In genomic region chr3:84814762-84815381, GRCm38 (mm10) we compare ENCODE assay signal across 8 mouse cellular contexts. TPM values are rescaled to one million over a fixed set of nuclear protein-coding genes. Genes with fewer than 3 reads are reported as not detected.
DNase-seq lines count a peak whose midpoint lies in the region.

Fbxw7 (plus strand) TSS chr3:84815268.

- WGBS in forebrain, embryonic 10.5 days, result 2% methylated on average over 69 of the region's 76 CpGs
- WGBS in macrophage (ENCODE audit: missing documents), result under 1% methylated on average over 48 of the region's 76 CpGs

- H3K27ac ChIP-seq in forebrain, embryonic 10.5 days, result peak within 1 kb of the TSS; percentile 94
- peak within 1 kb of the TSS; percentile 91 for H3K27ac ChIP-seq in macrophage

- H3K4me3 ChIP-seq in forebrain, embryonic 10.5 days, result peak within 1 kb of the TSS; percentile 98
- peak within 1 kb of the TSS; percentile 90 for H3K4me3 ChIP-seq in macrophage (ENCODE audit: inconsistent target)

- H3K27me3 ChIP-seq in forebrain, embryonic 10.5 days (ENCODE audit: poor library complexity, severe bottlenecking), result no peaks in the 10 kb centered on the region

- peak in 1 of 2 experiments; percentile 3 for DNase-seq in left cerebral cortex, adult 18-20 months (ENCODE audit: low spot score in 2 of 2)
- DNase-seq in left cerebral cortex, adult 11 months (ENCODE audit: low spot score), result no peak
- DNase-seq in Muller cell, postnatal 12 days (ENCODE audit: inconsistent ontology term), result peak; percentile 39
- peak; percentile 16 for DNase-seq in forebrain, embryonic 10.5 days (ENCODE audit: extremely low spot score, low spot score)
- no peak for DNase-seq in heart, postnatal 10 days
- peak; percentile 21 for DNase-seq in layer of hippocampus, adult 9-11 months
- DNase-seq in testis, postnatal 10 days (ENCODE audit: low spot score), result no peak

- H3K79me2 ChIP-seq in macrophage (ENCODE audit: inconsistent target), result peaks cover 60% of the 10 kb centered on the region

- intact Hi-C loops in heart, postnatal 10 days (cut with DNase I), result no loop called here

- no peaks in the 10 kb centered on the region for H3K9me3 ChIP-seq in forebrain, embryonic 10.5 days

- peaks cover 19% of the 10 kb centered on the region for H3K36me3 ChIP-seq in forebrain, embryonic 10.5 days (replicated peaks)
- H3K36me3 ChIP-seq in macrophage (ENCODE audit: inconsistent target), result 0 out of 2 replicates have a peak, but pooled peaks cover 4% of the 10 kb centered on the region

- peaks cover 37% of the 10 kb centered on the region for H3K4me1 ChIP-seq in forebrain, embryonic 10.5 days

RNA-seq across cellular contexts. Expression of gene Fbxw7, which starts in this region (rescaled TPM):
- 100 to 1,000 TPM; 224 to 233 TPM for total RNA-seq in left cerebral cortex, adult 18-20 months (2021)
- polyA plus RNA-seq in forebrain, embryonic 10.5 days (2016; fragmentation: Nextera tagmentation; extraction: Ambion mirVana), result 11.7 and 11.9 TPM in 2 replicates
- 10 to 100 TPM; 59.8 to 61.5 TPM for total RNA-seq in heart, postnatal 10 days (2021)
- total RNA-seq in macrophage (2018; cell fraction: chromatin; rRNA removed), result 10 to 100 TPM; 12.8 to 96.2 (median 58.5) TPM
- total RNA-seq in macrophage (2018; cell fraction: cytosol; rRNA removed), result 10 to 100 TPM in 25 of 26 experiments, 1 to 10 TPM in 1; 7.7 to 33.3 (median 20.9) TPM
- total RNA-seq in macrophage (2018; cell fraction: nucleus; rRNA removed), result 10 to 100 TPM; 20.8 to 79.1 (median 49.0) TPM
- 8.8 to 24.4 TPM (median 13.3 TPM) in 3 replicates for polyA plus RNA-seq in macrophage (2018)

Comparison
In these comparisons a context has a peak if more than half of its experiments do, and no peak if none do; other contexts are left out.
1. DNase-seq: peak in Muller cell, postnatal 12 days (single experiment), forebrain, embryonic 10.5 days (single experiment) and layer of hippocampus, adult 9-11 months (single experiment); none in left cerebral cortex, adult 11 months (single experiment), heart, postnatal 10 days (0 of 2) and testis, postnatal 10 days (single experiment).